Mouse (Mus musculus) kidney, adult 8-10 months (tissue): ENCODE measurements at regions not wholly inside any gene's neighbourhood (a gene's known extent, or its start where the extent isn't known, plus 50 kb on each side); places are given as distances from the start of the nearest gene placed in this dataset.

Experiments
- DNase-seq, 2 experiments: peaks; one replicate each; pipeline ENCODE4 v3.0.0; 2022

DNA sequence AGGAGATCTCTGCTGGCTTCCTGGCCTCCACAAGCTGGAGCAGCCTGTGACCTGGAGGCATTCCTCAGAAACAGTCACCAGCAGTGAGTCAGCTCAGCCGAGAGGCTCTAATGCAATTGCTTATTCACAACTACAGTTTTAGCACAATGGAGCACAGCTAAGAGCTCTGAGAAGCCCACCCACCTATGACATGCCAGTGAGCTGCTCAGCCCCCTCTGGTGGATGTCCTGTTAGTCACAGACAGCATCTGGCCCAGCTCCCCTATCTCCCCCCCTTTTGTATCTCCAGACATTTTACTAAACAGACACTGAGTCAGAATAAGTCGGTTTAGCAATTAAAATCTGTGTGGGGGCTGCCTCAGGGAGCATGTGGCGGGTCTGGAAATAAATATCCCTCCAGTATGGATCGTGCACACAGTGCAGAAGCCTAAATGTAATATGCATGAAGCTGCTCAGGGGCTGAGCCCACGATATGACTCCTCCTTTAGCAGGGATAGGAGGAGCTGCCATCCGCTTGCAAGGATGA is 88.9 kb upstream of the Spred2 start:
- DNase-seq = no peak

DNA sequence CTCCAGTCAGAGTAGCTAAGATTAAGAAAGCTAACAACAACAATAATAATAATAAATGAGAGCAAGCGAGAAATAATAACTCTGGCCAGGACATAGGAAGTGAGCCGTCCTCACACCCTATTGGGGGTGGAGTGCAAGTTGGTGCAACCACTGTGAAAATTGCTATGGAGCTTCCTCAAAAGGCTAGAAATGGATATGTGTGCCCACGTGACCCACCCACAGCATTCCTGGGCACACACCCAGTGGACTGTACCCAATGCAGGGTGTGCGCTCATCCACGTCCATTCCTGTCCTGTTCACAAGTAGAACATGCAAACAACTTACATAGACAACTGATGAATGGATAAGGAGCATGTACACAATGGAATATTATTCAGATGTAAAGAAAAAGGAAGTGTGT is 85.2 kb upstream of the Spred2 start:
- DNase-seq = no peak

DNA sequence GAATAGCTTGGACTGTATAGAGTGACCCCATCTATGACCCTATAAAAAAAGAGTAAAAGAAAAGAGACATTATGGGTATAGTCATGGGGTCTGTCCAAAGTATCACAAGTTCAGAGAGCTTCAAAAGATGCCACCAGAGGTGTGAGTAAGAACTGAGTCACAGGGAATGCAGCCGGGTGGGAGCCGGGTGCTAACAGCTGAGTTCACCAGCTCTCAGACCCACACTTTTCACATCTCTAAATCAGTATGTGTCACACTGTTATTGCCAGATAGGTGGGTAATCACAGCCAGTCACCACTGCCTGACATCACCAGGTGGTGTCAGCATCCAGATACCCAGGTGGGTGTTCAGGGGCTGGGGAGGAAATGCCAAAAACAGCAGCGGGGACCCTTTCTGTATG is 81.1 kb upstream of the Spred2 start:
- no peak for DNase-seq

DNA sequence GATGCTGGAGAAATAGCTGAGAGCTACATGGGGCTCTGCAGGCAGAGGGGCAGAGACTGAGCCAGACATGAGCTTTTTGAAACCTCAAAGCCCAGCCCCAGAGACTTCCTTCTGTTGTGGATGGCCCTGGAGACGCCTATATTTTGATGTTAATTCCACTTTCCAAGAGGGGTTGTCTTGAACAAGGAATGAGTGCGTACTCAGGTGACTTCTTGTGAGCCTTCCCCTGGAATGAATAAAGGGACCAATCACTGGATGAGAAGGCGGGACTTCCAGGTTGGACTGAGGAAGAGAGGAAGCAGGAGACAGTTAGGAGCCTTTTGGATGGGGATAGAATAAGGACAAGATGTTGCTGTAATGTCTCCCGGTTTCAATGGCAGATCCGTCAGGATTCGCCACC is 76.3 kb upstream of the Spred2 start:
- DNase-seq = no peak

DNA sequence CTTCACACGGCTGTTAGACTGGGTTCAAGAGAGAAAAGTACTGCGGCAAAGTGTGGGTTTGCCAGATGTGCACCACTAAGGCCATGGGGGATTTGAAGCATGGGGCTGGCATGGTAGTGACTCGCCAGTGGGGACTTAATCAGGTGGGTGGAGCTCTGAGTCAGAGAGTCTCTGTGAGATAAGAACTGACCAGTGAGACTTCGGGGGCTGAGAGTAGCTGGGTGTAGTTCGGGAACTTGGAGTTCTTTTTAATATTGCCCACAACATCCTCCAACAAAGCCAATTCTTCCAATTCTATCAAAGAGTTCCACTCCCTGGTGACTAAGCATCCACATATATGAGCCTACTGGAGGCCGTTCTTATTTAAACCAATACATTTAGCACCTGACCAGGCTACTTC is 75.8 kb upstream of the Spred2 start:
- no peak for DNase-seq

DNA sequence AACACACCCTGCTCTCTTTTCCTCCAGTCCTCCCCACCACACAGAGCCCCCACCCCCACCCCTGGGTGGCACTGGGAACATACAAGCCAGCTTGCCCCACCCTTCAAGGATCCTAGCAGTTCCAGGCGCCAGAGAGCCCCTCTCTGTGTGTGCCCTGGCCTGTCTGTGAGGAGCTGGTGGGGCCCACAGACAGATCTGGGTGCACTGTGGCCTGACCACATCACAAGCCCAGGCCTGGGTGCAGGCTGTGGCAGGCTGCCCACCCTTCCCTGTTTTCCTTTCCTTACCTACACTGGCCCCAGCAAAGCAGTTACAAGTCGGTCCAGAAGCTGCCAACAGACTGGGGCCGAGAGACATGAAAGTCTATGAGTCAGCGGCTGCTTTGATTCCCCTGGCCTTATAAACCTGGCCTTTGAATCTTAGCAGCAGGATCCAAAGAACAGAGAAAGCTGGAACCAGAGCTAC is 74.8 kb upstream of the Spred2 start:
- DNase-seq = peak; percentile 62 to 63

DNA sequence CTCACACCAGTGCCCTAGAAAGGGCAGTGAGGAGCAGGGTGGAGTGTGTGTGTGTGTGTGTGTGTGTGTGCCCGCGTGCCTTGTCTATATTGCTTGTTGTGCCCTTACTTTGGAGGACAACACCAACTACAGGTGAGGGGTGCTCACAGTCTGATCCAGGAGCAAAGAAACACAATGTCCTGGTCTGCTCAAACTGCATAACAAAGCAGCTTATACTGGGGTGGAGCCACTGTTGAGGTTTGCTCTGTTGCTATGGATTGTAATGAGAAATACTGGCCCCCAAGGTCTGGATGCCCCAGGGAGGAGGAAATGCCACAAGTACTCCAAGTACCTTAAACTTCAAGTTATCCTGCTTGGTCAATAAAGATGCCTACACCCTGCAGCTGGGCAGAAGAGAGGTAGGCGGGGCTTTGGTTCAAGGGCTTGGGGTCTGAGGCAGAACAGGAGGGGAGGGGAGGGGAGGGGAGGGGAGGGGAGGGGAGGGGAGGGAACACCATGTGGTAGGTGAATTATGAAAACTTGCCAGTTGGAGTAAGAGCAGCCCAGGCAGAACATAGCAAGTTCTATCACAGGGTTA is 74.2 kb upstream of the Spred2 start:
- peak in 1 of 2 experiments; percentile 2 for DNase-seq

DNA sequence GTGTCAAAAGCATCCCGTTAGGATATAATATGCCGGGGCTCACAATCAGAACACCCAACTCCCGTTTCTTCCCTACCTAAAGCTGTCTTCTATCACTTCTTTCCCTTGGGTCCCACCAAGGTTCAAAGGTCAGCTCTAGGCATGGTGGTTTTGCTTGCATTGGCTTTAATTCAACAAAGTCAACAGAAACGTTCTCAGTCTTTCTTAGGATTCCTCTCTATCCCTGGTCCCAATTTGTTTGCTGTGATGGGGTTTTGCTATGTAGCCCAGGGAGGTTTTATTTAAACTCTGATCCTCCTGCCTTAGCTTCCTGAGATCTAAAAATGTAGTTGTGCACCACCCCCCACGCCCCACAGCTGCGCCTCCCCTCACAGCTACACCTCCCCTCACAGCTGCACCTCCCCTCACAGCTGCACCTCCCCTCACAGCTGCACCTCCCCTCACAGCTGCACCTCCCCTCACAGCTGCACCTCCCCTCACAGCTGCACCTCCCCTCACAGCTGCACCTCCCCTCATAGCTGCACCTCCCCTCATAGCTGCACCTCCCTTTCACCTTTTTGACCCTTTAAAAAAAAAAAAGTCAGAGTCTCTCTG is 73.1 kb upstream of the Spred2 start:
- no peak for DNase-seq

DNA sequence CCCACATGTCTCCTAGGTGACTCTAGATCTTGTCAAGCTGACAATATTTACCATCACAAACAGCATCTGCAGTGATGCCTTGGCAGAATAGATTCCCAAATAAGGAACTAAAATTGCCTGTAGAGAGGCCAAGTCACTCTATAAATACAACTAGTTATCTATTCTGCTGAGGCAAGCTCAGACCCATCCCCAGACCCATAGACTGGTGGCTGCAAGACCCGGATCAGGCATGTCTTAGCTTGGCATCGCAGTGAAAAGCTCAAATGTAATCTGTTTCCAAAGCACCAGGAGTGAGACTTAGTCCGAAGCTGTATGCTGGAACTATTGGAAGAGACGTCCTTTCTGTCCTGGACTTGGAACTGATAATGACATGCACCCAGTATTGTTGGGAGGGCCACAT is 62.6 kb upstream of the Spred2 start:
- DNase-seq = no peak

DNA sequence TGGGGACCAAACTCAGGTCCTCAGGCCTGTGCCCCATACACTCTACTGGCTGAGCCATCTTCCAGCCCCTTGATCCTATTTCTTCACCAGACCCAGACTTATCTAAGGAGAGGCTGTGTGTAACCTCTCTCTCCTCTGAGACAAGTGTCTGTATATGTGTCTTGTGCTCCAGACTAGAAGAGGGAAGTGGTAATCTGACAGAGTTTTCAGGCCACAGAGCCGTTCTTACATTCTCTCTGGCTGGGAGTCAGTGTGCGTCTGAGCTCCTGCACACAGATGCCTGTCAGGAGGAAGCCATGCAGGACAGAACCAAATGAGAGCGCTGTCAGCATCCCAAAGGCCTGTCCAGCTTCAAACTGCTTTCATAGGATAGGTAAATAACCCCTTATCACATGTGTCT is 60.8 kb upstream of the Spred2 start:
- DNase-seq = no peak

DNA sequence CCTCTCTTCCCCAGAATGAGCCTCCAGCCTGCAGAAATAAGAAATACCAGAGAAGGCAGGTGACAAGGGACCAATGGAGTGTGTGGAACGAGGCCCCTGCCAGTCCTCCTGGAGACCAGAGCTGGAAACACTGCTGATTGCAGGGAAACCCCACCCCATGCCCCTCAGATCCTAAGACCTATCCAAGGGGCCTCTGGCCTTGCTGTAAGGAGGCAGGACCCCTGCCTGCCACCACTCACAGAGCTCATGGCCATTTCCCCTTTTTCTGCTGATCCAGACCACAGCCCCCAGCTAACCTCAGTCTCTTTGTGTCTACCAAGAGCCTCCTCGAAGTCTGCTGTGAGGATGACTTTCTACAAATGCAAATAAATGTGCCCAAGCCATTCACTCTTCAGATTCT is 57.9 kb upstream of the Spred2 start:
- no peak for DNase-seq

DNA sequence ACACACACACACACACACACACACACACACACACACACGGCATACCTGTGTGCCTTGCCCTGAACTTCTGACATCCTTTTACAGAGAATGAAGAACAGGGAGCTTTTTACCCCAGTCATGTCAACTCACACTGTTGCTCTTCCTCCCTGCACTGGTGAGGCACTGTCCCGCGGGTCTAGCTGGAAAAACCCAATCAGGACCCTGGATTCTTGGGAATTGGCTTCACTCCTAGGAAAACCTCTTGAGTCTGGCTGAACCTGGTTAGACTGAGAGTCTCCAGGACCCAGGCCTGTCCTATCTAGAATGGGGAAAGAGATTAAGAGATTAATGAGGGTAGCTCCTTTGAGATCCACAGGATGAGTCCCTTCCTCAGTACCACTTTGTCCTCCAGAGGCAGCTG is 54.5 kb upstream of the Spred2 start:
- no peak for DNase-seq

DNA sequence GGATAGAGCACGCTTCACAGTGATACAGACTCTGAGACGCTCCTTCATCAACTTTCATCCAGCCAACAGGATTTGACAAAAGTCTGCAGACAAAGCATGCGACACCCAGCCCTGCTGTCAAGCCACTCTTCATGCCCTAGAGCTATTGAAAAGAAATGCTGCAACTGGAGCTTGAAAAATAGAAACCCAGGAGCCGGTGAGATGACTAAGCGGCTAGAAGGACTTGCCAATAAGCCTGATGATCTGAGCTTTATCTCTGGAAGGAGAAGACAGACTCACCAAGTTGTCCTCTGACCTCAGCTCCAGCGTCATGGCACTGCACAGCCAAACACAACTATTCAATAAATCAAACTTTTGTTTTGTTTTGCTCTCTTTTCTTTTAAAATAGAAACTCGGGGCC is 54.0 kb upstream of the Spred2 start:
- DNase-seq = no peak

DNA sequence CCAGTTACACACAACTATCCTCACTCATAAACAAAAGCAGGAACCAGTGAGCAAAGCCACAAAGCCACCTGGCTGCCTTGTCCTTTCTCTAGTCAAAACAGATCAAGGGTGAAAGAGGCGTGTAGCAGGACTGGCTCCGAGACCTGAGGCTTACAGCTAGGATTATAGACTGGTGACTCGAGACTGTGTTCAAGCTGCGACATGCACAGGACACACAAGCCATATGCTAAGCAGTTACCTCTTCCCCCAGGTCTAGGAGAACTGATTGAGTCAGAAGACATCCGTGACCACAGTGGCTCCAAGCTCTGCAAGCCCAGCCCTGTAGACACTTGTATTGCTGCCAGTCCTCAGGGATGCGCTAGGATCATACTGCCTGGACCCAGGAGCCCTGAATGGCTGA is 50.4 kb upstream of the Spred2 start:
- no peak for DNase-seq
